Mouse (Mus musculus): Measurements from ENCODE around the gene Uqcc2.

The Uqcc2 gene

DNA sequence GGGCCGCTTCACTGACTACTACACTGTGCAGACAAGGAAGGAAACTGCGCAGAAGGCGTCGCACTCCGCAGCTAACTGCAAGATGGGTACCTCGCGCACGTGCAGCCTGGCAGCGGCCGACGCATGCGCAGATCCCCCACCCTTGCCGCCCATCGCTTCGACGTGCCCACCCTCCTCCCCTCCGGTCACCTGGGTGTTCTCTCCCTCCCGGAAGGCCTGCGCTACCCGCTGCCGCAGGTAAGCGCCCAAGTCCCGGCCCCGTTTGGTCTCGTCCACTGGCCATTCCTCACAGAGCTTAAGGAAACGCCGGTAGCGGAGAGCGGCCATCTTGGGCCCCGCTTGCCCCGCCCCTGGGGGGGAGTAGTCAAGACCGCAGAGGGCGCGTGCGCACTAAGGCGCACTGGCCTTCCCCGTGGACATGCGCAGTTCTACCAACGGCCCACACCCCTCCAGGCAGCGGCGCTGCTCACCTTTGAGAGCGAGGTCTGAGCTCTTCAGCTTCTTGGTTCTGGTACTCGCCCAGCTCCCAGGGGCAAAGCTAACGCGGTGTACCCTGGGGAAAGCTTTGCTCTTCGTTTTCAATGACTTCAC lies at the start of gene Uqcc2:
Uqcc2 (minus strand) TSS at position 366 of the 591 bp plus-strand sequence.
- peak; percentile 98 for DNase-seq

DNA sequence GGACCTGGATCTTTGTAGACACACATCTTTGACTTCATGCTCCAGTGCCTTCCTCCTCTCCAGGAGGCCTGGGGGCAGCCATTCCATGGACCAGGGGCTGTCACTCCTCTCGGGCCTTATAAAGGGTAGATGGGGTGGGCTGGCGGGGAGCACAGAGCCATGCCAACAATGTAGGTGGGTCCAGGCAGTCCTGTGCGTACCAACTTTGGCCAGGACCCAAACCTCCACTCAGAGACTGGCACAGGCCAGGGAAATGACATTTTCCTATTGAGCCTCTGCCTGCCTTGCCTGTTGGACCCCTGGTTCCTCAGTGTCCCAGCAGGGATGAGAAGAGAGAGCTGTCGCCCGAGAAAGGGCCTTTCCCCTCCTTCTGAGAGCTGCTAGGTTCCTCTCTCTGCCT lies 48.7 kb upstream of the Uqcc2 start:
- DNase-seq, result no peak

DNA sequence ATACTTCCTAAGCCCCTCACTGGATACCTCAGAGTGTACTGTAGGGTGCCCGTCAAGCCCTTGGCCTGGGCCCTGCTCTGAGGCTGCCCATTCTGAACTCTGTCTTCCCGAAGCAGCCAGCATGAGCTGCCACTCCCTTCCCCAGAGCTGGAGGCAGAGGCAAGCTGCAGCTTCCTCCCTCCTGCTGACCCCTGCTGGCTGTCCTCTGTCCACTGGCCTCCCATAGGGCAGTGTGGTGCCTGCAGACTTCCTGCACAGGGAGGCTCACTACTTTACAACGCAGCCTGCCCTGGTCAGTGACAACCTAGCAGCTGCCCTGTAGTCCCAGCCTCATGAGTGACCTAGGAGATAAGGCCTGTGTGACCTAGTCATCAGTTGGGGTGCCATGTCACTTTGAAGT lies 48.0 kb upstream of the Uqcc2 start:
- DNase-seq, result no peak

DNA sequence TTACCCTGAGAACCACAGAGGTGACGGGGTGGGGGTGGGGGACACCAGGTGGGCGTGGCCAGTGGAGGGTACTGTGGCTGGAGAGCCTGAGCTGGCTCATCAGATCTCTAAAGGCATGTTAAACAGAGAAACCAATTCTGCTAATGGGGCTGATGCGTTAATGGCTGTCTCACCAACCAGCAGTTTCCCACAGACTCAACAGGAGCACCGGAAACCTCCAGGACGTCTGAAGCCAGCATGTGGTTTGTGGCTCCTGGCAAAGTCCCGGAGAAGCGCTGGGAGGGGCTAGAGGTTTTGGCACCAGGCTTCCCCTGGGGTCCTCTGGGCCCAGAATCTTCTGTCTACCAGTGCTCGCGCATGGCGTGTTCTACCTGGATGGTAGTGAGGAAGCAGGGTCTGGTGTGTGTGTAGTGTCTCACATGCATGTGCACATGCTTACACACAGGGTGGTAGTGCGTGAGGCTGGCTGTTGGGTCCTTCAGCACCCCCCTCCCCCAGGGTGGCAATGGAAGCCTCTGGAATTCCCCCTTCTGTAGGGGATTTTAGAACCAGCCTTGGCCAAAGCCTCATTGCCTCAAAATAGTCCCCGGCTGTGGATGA lies 46.1 kb upstream of the Uqcc2 start:
- no peak for DNase-seq

- DNase-seq, result no peak
Measured at GRCm38 (mm10) chr17:27178427-27179177, 44.9 kb upstream of the Uqcc2 start.

DNA sequence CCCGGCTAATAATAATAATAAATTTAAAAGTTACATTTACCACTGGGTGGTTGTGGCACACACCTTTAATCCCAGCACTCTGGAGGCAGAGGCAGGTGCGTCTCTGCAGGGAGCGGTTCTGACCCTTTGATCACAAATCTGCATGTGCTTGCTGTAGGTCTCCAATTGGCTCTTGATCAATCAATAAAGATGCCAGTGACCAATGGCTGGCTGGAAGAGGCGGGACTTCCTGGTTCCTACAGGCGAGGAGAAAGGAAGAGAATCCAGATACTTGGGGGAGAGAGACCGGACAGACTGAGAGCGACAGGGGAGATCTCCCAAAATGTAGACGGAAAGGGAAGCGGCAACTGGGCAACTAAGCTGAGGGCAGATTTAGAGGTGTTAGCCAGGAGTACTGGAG lies 44.3 kb upstream of the Uqcc2 start:
- DNase-seq, result no peak

DNA sequence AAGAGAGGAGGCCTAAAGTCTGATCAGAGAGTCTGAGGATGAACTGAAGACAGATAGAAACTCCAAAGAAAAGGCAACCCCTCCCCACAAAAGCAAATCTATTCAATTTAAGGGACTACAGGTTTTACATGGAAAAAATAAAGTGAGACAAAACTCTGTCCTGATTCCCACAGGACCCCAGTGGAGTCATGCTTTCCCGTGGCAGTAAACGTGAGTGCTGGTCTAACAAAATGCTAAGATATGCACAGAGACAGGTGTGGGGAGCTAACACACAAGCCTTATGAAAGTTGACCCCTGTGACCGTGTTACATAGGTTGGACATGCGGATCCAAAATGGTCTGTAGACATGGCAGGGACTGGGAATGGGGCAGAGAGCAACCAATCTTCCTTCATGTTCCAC lies 43.0 kb upstream of the Uqcc2 start:
- DNase-seq, result no peak

DNA sequence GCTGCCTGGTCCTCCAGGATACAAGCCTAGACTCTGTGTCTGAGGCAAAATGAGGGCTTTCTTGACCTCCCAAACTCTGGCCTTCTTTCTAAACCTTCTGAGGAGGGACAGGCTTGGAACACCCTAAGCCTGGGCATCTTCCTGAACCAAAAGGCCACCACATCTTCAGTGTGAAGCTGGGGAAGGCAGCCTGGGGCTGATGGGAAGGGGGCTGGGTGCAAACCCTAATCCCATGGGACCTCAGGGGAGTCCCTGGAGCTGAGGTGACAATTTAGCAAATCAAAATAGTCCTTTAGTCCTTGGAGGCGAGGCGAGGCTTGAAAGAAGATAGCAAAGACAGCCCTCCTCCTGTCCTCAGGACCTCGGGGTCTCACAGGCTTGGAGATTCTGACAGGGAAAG lies 42.6 kb upstream of the Uqcc2 start:
- DNase-seq, result no peak

DNA sequence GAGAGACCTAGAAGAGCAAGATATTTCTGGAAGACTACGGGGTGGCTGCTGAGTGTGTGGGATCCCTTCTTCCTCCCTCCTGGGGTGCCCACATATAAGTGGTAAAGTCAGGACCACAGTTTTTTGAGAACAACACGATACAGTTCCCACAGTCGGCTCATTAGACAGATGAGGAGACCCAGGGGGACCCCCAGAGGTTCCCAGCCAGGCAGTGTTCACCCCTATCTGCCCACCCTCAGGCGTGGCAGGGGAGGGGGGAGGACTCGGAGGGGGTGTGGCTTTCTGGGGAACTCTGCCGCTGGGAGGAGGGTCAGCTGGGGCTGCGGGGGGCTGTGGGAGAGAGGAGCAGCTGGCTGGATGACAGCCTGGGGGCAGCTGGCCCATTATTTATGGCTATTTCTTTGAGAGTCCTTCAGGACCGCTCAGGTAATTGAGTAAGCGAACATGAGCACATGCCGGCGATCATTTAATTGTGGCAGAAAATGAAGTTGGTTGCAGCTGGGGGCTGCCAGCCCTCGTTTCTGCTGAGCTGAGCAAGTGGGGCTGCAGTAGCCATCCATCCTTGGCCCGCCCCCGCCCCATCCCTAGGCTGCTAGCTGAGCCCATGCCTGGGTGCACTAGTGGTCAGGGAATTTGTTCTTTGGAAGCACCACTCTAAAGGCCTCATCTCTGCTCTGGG lies 41.6 kb upstream of the Uqcc2 start:
- no peak for DNase-seq

DNA sequence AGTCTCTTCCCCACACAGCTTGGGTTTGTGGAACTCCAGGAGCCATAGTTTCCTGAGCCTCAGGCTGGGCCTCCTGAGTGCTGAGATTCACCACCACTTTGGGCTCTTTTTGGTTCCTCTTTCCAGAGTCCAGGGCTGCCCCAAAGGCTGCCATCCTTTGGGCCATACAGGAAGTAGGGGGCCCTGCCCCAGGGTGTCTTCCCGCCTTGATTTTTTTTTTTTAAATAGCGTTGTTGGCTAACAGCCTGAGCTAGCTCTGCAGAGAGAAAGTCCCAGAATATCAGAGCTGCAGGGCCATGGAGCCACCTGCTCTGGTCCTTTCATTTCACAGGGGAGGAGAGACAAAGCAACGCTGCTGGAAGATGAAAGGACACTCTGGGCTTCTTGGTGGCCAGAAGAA lies 40.0 kb upstream of the Uqcc2 start:
- no peak for DNase-seq

- DNase-seq, result no peak
Measured at GRCm38 (mm10) chr17:27172459-27172858, 38.7 kb upstream of the Uqcc2 start.

DNA sequence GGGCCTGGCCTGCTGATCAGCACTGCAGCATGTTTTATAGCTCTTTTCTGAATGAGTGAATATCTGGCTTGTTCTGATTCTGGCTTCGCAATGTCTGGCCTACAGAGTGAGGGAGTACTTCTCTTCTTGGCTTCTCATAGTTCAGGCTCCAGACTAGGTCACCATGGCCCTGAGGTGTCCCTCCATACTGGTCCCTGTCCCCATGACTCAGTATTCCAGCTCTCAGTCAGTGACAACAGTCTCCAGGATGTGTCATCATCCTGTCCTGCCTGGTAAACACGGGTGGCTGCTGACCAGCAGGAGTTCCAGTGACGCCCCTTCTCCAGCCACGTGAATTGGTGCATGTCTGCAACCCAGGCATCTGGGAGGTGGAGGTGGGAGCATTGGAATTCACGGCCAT lies 37.4 kb upstream of the Uqcc2 start:
- no peak for DNase-seq

DNA sequence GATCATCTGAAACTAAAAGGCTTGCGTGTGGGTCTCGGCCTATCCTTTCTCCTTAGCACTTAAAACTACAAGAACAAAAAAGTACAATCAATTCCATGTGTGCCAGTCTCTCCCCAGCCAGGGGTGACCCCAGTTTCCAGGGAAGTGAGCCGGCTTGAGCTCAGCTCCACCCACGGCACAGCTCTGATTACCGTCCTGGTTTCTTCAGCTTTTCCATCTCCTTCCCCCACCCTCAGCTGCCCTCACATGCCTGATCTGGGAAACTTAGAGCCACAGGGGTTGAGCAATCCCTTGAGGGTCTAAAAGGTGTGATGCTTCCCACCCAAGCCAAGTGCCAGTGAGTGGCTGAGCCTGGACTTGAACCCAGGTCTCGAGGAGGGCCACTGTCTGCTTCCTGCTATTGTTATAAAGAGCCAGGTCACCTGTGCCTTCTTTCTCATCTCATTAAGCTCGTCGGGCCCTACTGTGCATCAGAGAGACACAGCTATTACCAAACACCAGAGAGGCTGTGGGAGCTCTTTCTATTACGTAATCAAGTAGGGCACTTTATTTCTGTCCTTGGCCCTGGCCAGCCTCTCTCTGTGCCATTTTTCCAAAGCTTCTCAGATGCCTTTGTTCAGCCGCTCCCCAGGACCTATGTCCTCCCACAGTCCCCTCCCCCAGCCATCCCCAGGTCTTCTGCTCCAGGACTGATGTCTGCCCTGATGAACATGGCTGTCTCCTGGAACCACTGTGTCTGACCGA lies 36.4 kb upstream of the Uqcc2 start:
- peak; percentile 57 for DNase-seq

DNA sequence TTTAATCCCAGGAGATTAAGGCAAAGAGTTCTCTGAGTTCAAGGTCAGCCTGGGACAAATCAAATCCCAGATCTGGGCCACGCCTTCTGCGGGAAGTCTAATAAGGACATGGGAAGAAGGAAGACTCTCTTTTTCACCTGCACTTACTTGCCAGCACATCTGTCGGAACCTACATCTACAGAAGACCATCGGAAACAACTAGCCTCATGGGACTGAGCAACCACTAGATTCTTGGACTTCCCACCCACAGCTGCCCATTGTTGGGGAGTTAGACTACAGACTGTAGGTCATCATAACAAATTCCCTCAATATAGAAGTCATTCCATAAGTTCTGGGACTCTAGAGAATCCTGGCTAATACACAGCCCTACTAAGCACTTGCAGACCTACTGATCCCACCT lies 34.9 kb upstream of the Uqcc2 start:
- DNase-seq, result no peak

DNA sequence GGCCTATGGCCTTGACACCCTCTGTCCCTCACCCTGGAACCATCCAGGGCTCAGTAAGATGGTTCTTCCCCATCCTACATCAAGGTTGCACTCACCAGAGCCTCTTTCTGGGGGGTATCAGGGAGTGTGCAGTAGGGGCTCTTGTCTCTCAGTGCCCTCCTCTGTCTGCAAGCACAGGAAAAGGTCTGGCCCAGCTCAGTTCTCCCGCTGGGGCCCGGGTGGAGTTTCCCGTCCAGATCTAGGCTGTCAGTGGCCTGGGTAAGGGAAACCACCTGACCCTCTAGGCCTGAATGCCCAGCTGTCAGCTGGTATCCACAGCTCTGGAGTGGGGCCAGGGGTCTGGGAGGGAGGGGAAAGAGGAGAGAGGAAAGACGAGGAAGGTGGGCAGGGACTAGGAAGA lies 33.8 kb upstream of the Uqcc2 start, which contains the start of gene Ip6k3:
Ip6k3 (minus strand) TSS at position 251 of the 400 bp plus-strand sequence.
- DNase-seq, result no peak

DNA sequence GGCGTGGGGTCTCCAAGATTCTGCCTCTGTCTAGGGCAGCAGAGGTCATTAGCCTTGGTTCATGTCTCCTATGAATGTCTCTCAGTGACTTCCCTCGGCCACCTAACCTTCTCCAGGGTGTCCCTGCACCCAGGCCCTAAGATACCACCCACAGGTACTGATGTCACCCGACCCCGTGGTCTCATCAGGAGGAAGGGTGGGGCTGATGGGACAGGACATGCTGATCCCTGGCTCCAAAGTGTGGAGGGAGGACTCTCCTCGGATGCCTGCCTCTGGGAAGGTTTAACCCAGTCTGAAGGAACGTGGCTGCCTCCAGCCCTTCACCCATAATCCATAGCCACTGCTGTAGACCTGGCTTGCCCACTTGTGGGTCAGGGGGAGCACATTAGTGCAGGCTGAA lies 33.2 kb upstream of the Uqcc2 start:
- no peak for DNase-seq

- DNase-seq, result peak; percentile 54
Measured at GRCm38 (mm10) chr17:27165054-27165773, 31.5 kb upstream of the Uqcc2 start.

- DNase-seq, result no peak
Measured at GRCm38 (mm10) chr17:27160905-27161304, 27.2 kb upstream of the Uqcc2 start.

GRCm38 (mm10) chr17:27159169-27159568 lies 25.5 kb upstream of the Uqcc2 start:
- DNase-seq, result no peak

DNA sequence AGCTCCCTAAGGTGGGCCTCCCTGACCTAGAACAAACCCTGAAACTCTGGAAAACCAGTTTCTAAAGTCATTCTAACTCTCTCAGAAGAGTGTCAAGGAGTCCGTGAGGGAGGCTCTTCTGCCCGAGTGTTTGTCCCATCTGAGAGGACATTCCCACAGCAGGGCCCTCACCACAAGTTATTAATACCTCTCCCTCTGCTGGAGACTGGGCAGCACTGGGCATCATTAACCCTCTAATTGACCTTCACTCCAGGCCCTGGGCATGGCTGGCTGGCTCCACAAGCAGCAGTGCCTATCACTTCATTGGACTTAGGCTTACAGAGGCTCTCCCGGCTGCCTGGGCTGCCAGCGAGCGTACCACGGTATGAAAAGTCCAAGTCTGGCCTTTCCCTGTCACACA lies 24.7 kb upstream of the Uqcc2 start:
- no peak for DNase-seq

- no peak for DNase-seq
Measured at GRCm38 (mm10) chr17:27155752-27156151, 22.0 kb upstream of the Uqcc2 start.

- no peak for DNase-seq
Measured at GRCm38 (mm10) chr17:27154881-27155280, 21.2 kb upstream of the Uqcc2 start.
